Mouse (Mus musculus) heart, adult 2 months (tissue): ENCODE results near the gene Fgfr2. TPM values are rescaled to one million over a fixed set of nuclear protein-coding genes. Genes with fewer than 3 reads are reported as not detected.

ENCODE experiments used
- DNase-seq, 2 experiments: peaks; one replicate each; pipeline ENCODE4 v3.0.0; 2021
- H3K27ac ChIP-seq: fragments of 200-600 bp; 2 replicates; pipeline ENCODE4 v1.8.1; 2022
- H3K27me3 ChIP-seq: fragments of 200-500 bp; 2 replicates; pipeline ENCODE4 v1.6.1; 2012; ENCODE audit warnings: mild to moderate bottlenecking, low read length, inconsistent platforms, mixed read lengths; ENCODE audit not compliant: control insufficient read depth, insufficient read depth
- H3K36me3 ChIP-seq: fragments of 200-500 bp; 2 replicates; pipeline ENCODE4 v1.6.1; 2012; ENCODE audit warnings: low read length, inconsistent platforms; ENCODE audit not compliant: control insufficient read depth, insufficient read depth
- H3K4me1 ChIP-seq: fragments of 200-500 bp; 2 replicates; pipeline ENCODE4 v1.6.1; 2011; ENCODE audit warnings: low read length; ENCODE audit not compliant: control insufficient read depth, insufficient read depth
- H3K4me3 ChIP-seq: fragments of 200-600 bp; 2 replicates; pipeline ENCODE4 v1.8.1; 2022
- H3K79me2 ChIP-seq: fragments of 200-500 bp; replicated peaks from 2 replicates; pipeline ENCODE4 v1.6.1; 2012; ENCODE audit warnings: mild to moderate bottlenecking, inconsistent platforms, low read length, moderate library complexity, mixed read lengths; ENCODE audit not compliant: control insufficient read depth, insufficient read depth
- H3K9ac ChIP-seq: fragments of 200-500 bp; 2 replicates; pipeline ENCODE4 v1.6.1; 2012; ENCODE audit warnings: low read depth, mild to moderate bottlenecking, control low read depth, inconsistent platforms, low read length, mixed read lengths
- CTCF ChIP-seq: fragments of 200-600 bp; IDR thresholded peaks from 2 replicates; pipeline ENCODE4 v1.8.1; 2022; ENCODE audit warnings: antibody characterized with exemption, mild to moderate bottlenecking, moderate library complexity
- EP300 ChIP-seq: fragments of 200-500 bp; IDR thresholded peaks from 2 replicates; pipeline ENCODE4 v1.6.1; 2011; ENCODE audit warnings: low read depth, low read length, control low read depth; ENCODE audit not compliant: insufficient read depth
- POLR2A ChIP-seq: fragments of 200-500 bp; IDR thresholded peaks from 2 replicates; pipeline ENCODE4 v1.6.1; 2011; ENCODE audit warnings: mild to moderate bottlenecking, low read depth, low read length, control low read depth; ENCODE audit not compliant: insufficient read depth
- WGBS: fragments of 180-500 bp; shearing (Covaris S2); methylation state at CpG from one replicate; pipeline ENCODE4 v1.1.7; 2018; 5-methylcytosine and 5-hydroxymethylcytosine counted together
- intact Hi-C: fragments of 180-260 bp; cut with DNase I; formaldehyde crosslinking; loops from one replicate; pipeline ENCODE4 v1.15.1; 2025
- polyA plus RNA-seq: library from polyadenylated mRNA; depleted of rRNA; stranded (reverse); fragments of >200 nt; gene quantifications from 2 replicates; pipeline ENCODE4 v1.2.3, GENCODE M21; 2012
- total RNA-seq, 2 experiments: library from RNA; stranded (reverse); gene quantifications; 2 replicates each; pipeline ENCODE4 v1.2.3; 2021

The Fgfr2 gene
- total and polyA plus RNA-seq, 3 experiments, result 1.1 to 2.0 (median 1.3) TPM

GRCm38 (mm10) chr7:131951131-131951530 lies 1172.0 kb downstream of the Fgfr2 start:
- Histone ChIP-seq H3K79me2 (no peaks in the 10 kb centered on the region), H3K4me1 (no peaks in the 10 kb centered on the region), H3K4me3 (no peak overlapping the region), H3K27me3 (no peaks in the 10 kb centered on the region), H3K36me3 (no peaks in the 10 kb centered on the region), H3K9ac (no peak overlapping the region), H3K27ac (no peak overlapping the region)
- TF ChIP-seq CTCF (no peak), POLR2A (no peak), EP300 (no peak)
- no peak for DNase-seq
- intact Hi-C loops, result no loop called here
- WGBS, result 78% methylated on average over 5 of the region's 5 CpGs

- no peaks in the 10 kb centered on the region for H3K4me1 ChIP-seq
- no peaks in the 10 kb centered on the region for H3K27me3 ChIP-seq
- H3K36me3 ChIP-seq, result no peaks in the 10 kb centered on the region
- H3K4me3 ChIP-seq, result no peak overlapping the region
- TF ChIP-seq EP300, result no peak
- no peak for TF ChIP-seq POLR2A
- TF ChIP-seq CTCF, result no peak
- H3K27ac ChIP-seq, result no peak overlapping the region
- 71% methylated on average over 3 of the region's 3 CpGs for WGBS
- no peak for DNase-seq
- no peaks in the 10 kb centered on the region for H3K79me2 ChIP-seq
- H3K9ac ChIP-seq, result no peak overlapping the region
- intact Hi-C loops, result no loop called here
These were observed 1185.5 kb downstream of the Fgfr2 start for GRCm38 (mm10) chr7:131937611-131938010.

GRCm38 (mm10) chr7:131927288-131928050 lies 1195.7 kb downstream of the Fgfr2 start:
- Histone ChIP-seq H3K36me3 (no peaks in the 10 kb centered on the region), H3K27me3 (no peaks in the 10 kb centered on the region), H3K27ac (no peak overlapping the region), H3K79me2 (no peaks in the 10 kb centered on the region), H3K4me3 (no peak overlapping the region), H3K9ac (no peak overlapping the region), H3K4me1 (no peaks in the 10 kb centered on the region)
- no peak for DNase-seq
- TF ChIP-seq CTCF (no peak), EP300 (no peak), POLR2A (no peak)
- 53% methylated on average over 9 of the region's 9 CpGs for WGBS
- intact Hi-C loops, result no loop called here

GRCm38 (mm10) chr7:131917384-131917783 lies 1205.8 kb downstream of the Fgfr2 start:
- TF ChIP-seq EP300 (no peak), CTCF (no peak), POLR2A (no peak)
- 44% methylated on average over 7 of the region's 7 CpGs for WGBS
- DNase-seq, result no peak
- intact Hi-C loops, result no loop called here
- Histone ChIP-seq H3K27ac (no peak overlapping the region), H3K36me3 (no peaks in the 10 kb centered on the region), H3K9ac (no peak overlapping the region), H3K4me3 (no peak overlapping the region), H3K4me1 (no peaks in the 10 kb centered on the region), H3K27me3 (no peaks in the 10 kb centered on the region), H3K79me2 (no peaks in the 10 kb centered on the region)

- intact Hi-C loops, result no loop called here
These were observed 1213.5 kb downstream of the Fgfr2 start for GRCm38 (mm10) chr7:131909611-131910010.

GRCm38 (mm10) chr7:131906499-131907190 lies 1216.5 kb downstream of the Fgfr2 start:
- Histone ChIP-seq H3K27ac (no peak overlapping the region), H3K4me1 (no peaks in the 10 kb centered on the region), H3K27me3 (no peaks in the 10 kb centered on the region), H3K79me2 (no peaks in the 10 kb centered on the region), H3K36me3 (no peaks in the 10 kb centered on the region), H3K4me3 (no peak overlapping the region), H3K9ac (no peak overlapping the region)
- intact Hi-C loops, result no loop called here
- WGBS, result 72% methylated on average over 10 of the region's 10 CpGs
- peak in 1 of 2 experiments; percentile 4 for DNase-seq
- TF ChIP-seq CTCF (no peak), EP300 (no peak), POLR2A (no peak)

More at GRCm38 (mm10) chr7:131909611-131910010, 1213.5 kb downstream of the Fgfr2 start:
- no peak for DNase-seq
- Histone ChIP-seq H3K27ac (no peak overlapping the region), H3K4me3 (no peak overlapping the region), H3K9ac (no peak overlapping the region), H3K27me3 (no peaks in the 10 kb centered on the region), H3K36me3 (no peaks in the 10 kb centered on the region), H3K79me2 (no peaks in the 10 kb centered on the region), H3K4me1 (no peaks in the 10 kb centered on the region)
- WGBS, result 38% methylated on average over 4 of the region's 4 CpGs
- TF ChIP-seq POLR2A (no peak), CTCF (no peak), EP300 (no peak)
